Mouse (Mus musculus) MEL (cell line): ENCODE data around the gene Idi1. TPM values are rescaled to one million over a fixed set of nuclear protein-coding genes. Genes with fewer than 3 reads are reported as not detected.

Source experiments
- DNase-seq: peaks from one replicate; pipeline ENCODE4 v3.0.0; 2011; ENCODE audit warnings: low read depth, low spot score
- H3K27ac ChIP-seq: 2 replicates; pipeline ENCODE4 v1.5.1; 2012; ENCODE audit warnings: low read depth, mild to moderate bottlenecking, control low read depth, low read length, moderate library complexity; ENCODE audit not compliant: control insufficient read depth
- H3K27me3 ChIP-seq, 2 experiments: fragments of 150-350 bp in 1 of 2; sonication (generic) in 1 of 2; 2 replicates each; pipeline ENCODE4 v1.6.1; 2012; ENCODE audit warnings: low read length in 2 of 2, mild to moderate bottlenecking in 2 of 2, improper control_type of control experiment in 1 of 2, moderate library complexity in 1 of 2; ENCODE audit not compliant: insufficient read depth in 2 of 2, control insufficient read depth in 1 of 2
- H3K36me3 ChIP-seq, 2 experiments: 2 replicates each; pipeline ENCODE4 v1.6.1; 2012 to 2014; ENCODE audit warnings: low read length in 2 of 2, improper control_type of control experiment in 1 of 2, inconsistent platforms in 1 of 2, mild to moderate bottlenecking in 1 of 2; ENCODE audit not compliant: insufficient read depth in 2 of 2, control insufficient read depth in 1 of 2
- H3K4me1 ChIP-seq, 2 experiments: fragments of 150-350 bp in 1 of 2; sonication (generic) in 1 of 2; 2 replicates each; pipeline ENCODE4 v1.6.1; 2012; ENCODE audit warnings: low read length in 2 of 2, improper control_type of control experiment in 1 of 2, mild to moderate bottlenecking in 1 of 2; ENCODE audit not compliant: insufficient read depth in 2 of 2, control insufficient read depth in 1 of 2
- H3K4me3 ChIP-seq, 2 experiments: fragments of 150-350 bp in 1 of 2; sonication (generic) in 1 of 2; 2 replicates each; pipeline ENCODE4 v1.5.1; 2012; ENCODE audit warnings: low read depth in 2 of 2, low read length in 2 of 2, mild to moderate bottlenecking in 2 of 2, moderate library complexity in 2 of 2, control low read depth in 1 of 2, improper control_type of control experiment in 1 of 2; ENCODE audit not compliant: control insufficient read depth in 1 of 2, insufficient read depth in 1 of 2
- H3K79me2 ChIP-seq: 2 replicates; pipeline ENCODE4 v1.6.1; 2012; ENCODE audit warnings: mild to moderate bottlenecking, low read length, moderate library complexity; ENCODE audit not compliant: control insufficient read depth, poor library complexity, insufficient read depth
- H3K9ac ChIP-seq: 2 replicates; pipeline ENCODE4 v1.6.1; 2012; ENCODE audit warnings: low read depth, mild to moderate bottlenecking, control low read depth, low read length, moderate library complexity; ENCODE audit not compliant: control insufficient read depth, poor library complexity, severe bottlenecking
- H3K9me3 ChIP-seq: fragments of 150-350 bp; sonication (generic); replicated peaks from 2 replicates; pipeline ENCODE4 v1.6.1; 2012; ENCODE audit warnings: mild to moderate bottlenecking, low read length, improper control_type of control experiment, moderate library complexity; ENCODE audit not compliant: insufficient read depth
- E2F4 ChIP-seq: IDR thresholded peaks from 2 replicates; pipeline ENCODE4 v1.6.1; 2011; ENCODE audit warnings: low read depth, low read length, improper control_type of control experiment, borderline replicate concordance
- EP300 ChIP-seq, 2 experiments: IDR thresholded peaks; 2 replicates each; pipeline ENCODE4 v1.6.1; 2011; ENCODE audit warnings: improper control_type of control experiment in 2 of 2, low read length in 2 of 2, low read depth in 1 of 2, mild to moderate bottlenecking in 1 of 2
- ETS1 ChIP-seq: IDR thresholded peaks from 2 replicates; pipeline ENCODE4 v1.6.1; 2012; ENCODE audit warnings: low read depth, mild to moderate bottlenecking, inconsistent platforms, low read length, improper control_type of control experiment, moderate library complexity
- GABPA ChIP-seq: IDR thresholded peaks from 2 replicates; pipeline ENCODE4 v1.6.1; 2012; ENCODE audit warnings: low read depth, mild to moderate bottlenecking, inconsistent platforms, low read length, improper control_type of control experiment, moderate library complexity
- HCFC1 ChIP-seq: IDR thresholded peaks from 2 replicates; pipeline ENCODE4 v1.6.1; 2012; ENCODE audit warnings: low read depth, mild to moderate bottlenecking, inconsistent platforms, low read length, improper control_type of control experiment, moderate library complexity
- JUND ChIP-seq: IDR thresholded peaks from 2 replicates; pipeline ENCODE4 v1.6.1; 2011; ENCODE audit warnings: low read depth, mild to moderate bottlenecking, improper control_type of control experiment, low read length
- MAFK ChIP-seq: IDR thresholded peaks from 2 replicates; pipeline ENCODE4 v1.6.1; 2011; ENCODE audit warnings: low read depth, mild to moderate bottlenecking, low read length, improper control_type of control experiment, borderline replicate concordance
- MAX ChIP-seq: IDR thresholded peaks from 2 replicates; pipeline ENCODE4 v1.6.1; 2011; ENCODE audit warnings: low read length, improper control_type of control experiment
- MXI1 ChIP-seq: IDR thresholded peaks from 2 replicates; pipeline ENCODE4 v1.6.1; 2011; ENCODE audit warnings: mild to moderate bottlenecking, low read depth, low read length, improper control_type of control experiment
- MYB ChIP-seq: IDR thresholded peaks from 2 replicates; pipeline ENCODE4 v1.6.1; 2011; ENCODE audit warnings: mild to moderate bottlenecking, low read depth, low read length, improper control_type of control experiment
- MYC ChIP-seq: IDR thresholded peaks from 2 replicates; pipeline ENCODE4 v1.6.1; 2011; ENCODE audit warnings: low read depth, mild to moderate bottlenecking, low read length, improper control_type of control experiment, moderate library complexity
- NELFE ChIP-seq: IDR thresholded peaks from 2 replicates; pipeline ENCODE4 v1.6.1; 2011; ENCODE audit warnings: low read depth, low read length, improper control_type of control experiment
- NRF1 ChIP-seq: IDR thresholded peaks from 2 replicates; pipeline ENCODE4 v1.6.1; 2014; ENCODE audit warnings: low read depth, mild to moderate bottlenecking, inconsistent platforms, low read length, improper control_type of control experiment, moderate library complexity; ENCODE audit not compliant: poor library complexity, insufficient read depth, severe bottlenecking
- POLR2A ChIP-seq, 2 experiments: IDR thresholded peaks; 2 replicates each; pipeline ENCODE4 v1.6.1; 2011 to 2012; ENCODE audit warnings: low read length in 2 of 2, mild to moderate bottlenecking in 2 of 2, control low read depth in 1 of 2, improper control_type of control experiment in 1 of 2, low read depth in 1 of 2, moderate library complexity in 1 of 2; ENCODE audit not compliant: control insufficient read depth in 1 of 2, insufficient read depth in 1 of 2, poor library complexity in 1 of 2
- POLR2AphosphoS2 ChIP-seq: IDR thresholded peaks from 2 replicates; pipeline ENCODE4 v1.6.1; 2011; ENCODE audit warnings: low read length, improper control_type of control experiment
- SIN3A ChIP-seq: IDR thresholded peaks from 2 replicates; pipeline ENCODE4 v1.6.1; 2012; ENCODE audit warnings: low read length, improper control_type of control experiment, inconsistent platforms
- SMC3 ChIP-seq: IDR thresholded peaks from 2 replicates; pipeline ENCODE4 v1.6.1; 2011; ENCODE audit warnings: low read depth, low read length, improper control_type of control experiment
- TBP ChIP-seq: IDR thresholded peaks from 2 replicates; pipeline ENCODE4 v1.8.0; 2011; ENCODE audit warnings: low read depth, low read length, improper control_type of control experiment
- TCF12 ChIP-seq: IDR thresholded peaks from 2 replicates; pipeline ENCODE4 v1.6.1; 2014; ENCODE audit warnings: low read depth, mild to moderate bottlenecking, inconsistent platforms, low read length, improper control_type of control experiment, moderate library complexity
- USF1 ChIP-seq: IDR thresholded peaks from 2 replicates; pipeline ENCODE4 v1.6.1; 2014; ENCODE audit warnings: low read depth, mild to moderate bottlenecking, inconsistent platforms, low read length, improper control_type of control experiment, moderate library complexity
- ZKSCAN1 ChIP-seq: IDR thresholded peaks from 2 replicates; pipeline ENCODE4 v1.6.1; 2012; ENCODE audit warnings: low read depth, mild to moderate bottlenecking, inconsistent platforms, low read length, improper control_type of control experiment, moderate library complexity
- ZMIZ1 ChIP-seq: IDR thresholded peaks from 2 replicates; pipeline ENCODE4 v1.6.1; 2012; ENCODE audit warnings: low read depth, mild to moderate bottlenecking, inconsistent platforms, low read length, improper control_type of control experiment, moderate library complexity
- polyA plus RNA-seq, 2 experiments: library from polyadenylated mRNA; stranded (reverse) in 1 of 2; unstranded in 1 of 2; fragments of >175 nt in 1 of 2; fragments of >200 nt in 1 of 2; gene quantifications; 2 replicates each; pipeline versions ENCODE4 v1.2.1 to v1.2.4; 2012; ENCODE audit warnings: low replicate concordance in 2 of 2, low read depth in 1 of 2; ENCODE audit not compliant: insufficient read length in 2 of 2, insufficient read depth in 1 of 2, missing spikeins in 1 of 2
- total RNA-seq: library from RNA; depleted of rRNA; stranded (reverse); fragments of 300-350 nt; gene quantifications from 2 replicates; pipeline ENCODE4 v1.2.3, GENCODE M21; 2012; rRNA removed

Idi1 gene
- total RNA-seq (19.9 and 22.1 TPM in 2 replicates), polyA plus RNA-seq (10 to 100 TPM in 1 of 2 experiments, not detected in 1; 22.5 TPM)

- peak within 1 kb of the TSS; percentile 80 for H3K9ac ChIP-seq
- TF ChIP-seq ETS1 = 0 out of 2 replicates have a peak, but pooled peaks have one; percentile 0
- no peak for TF ChIP-seq SMC3
- peak; percentile 92 for TF ChIP-seq TBP
- peak; percentile 22; the same call in 1 of the 2 replicates for TF ChIP-seq TCF12
- peak; percentile 80; the same call in 1 of the 2 replicates for TF ChIP-seq E2F4
- TF ChIP-seq HCFC1 = peak; percentile 73
- no peak for TF ChIP-seq EP300 (IDR thresholded peaks at IDR 0.05; ENCODE audit: low read depth in 1 of 2, low read length in 2 of 2)
- peak; percentile 71 to 90 for TF ChIP-seq POLR2A (IDR thresholded peaks at IDR 0.05; ENCODE audit: control insufficient read depth in 1 of 2, insufficient read depth in 1 of 2, low read depth in 1 of 2, low read length in 2 of 2, poor library complexity in 1 of 2)
- peak; percentile 88 for TF ChIP-seq ZMIZ1
- TF ChIP-seq MYB = no peak
- TF ChIP-seq SIN3A = peak; percentile 72
- TF ChIP-seq NRF1 = 0 out of 2 replicates have a peak, but pooled peaks have one; percentile 35
- peak; percentile 52; the same call in 1 of the 2 replicates for TF ChIP-seq MAX
- TF ChIP-seq POLR2AphosphoS2 = peak; percentile 74; the same call in 1 of the 2 replicates
- no peak for TF ChIP-seq MAFK
- TF ChIP-seq MYC = 0 out of 2 replicates have a peak, but pooled peaks have one; percentile 1
- TF ChIP-seq NELFE = peak; percentile 87
- TF ChIP-seq USF1 = 0 out of 2 replicates have a peak, but pooled peaks have one; percentile 1
- peak within 1 kb of the TSS; percentile 72 for H3K27ac ChIP-seq
- no peaks in the 10 kb centered on the region for H3K27me3 ChIP-seq
- H3K9me3 ChIP-seq = no peaks in the 10 kb centered on the region
- no peaks in the 10 kb centered on the region for H3K36me3 ChIP-seq
- H3K4me3 ChIP-seq = peak within 1 kb of the TSS; percentile 79 to 82
- peak; percentile 99 for DNase-seq
- no peaks in the 10 kb centered on the region; the same call in 1 of the 2 replicates for H3K79me2 ChIP-seq
- no peaks in the 10 kb centered on the region for H3K4me1 ChIP-seq
Observed at GRCm38 (mm10) chr13:8885445-8886184, at the start of gene Idi1. TSS of gene Idi1 (plus strand) at chr13:8885501.

- TF ChIP-seq MXI1 (no peak), JUND (no peak), SIN3A (no peak), ZKSCAN1 (no peak), E2F4 (no peak), GABPA (no peak)
- H3K27me3 ChIP-seq = no peaks in the 10 kb centered on the region
- no peak overlapping the region for H3K4me3 ChIP-seq
- no peak overlapping the region for H3K27ac ChIP-seq
- no peak for DNase-seq
- H3K9ac ChIP-seq = no peak overlapping the region
- peaks cover 0 to 7% of the 10 kb centered on the region in 2 experiments; a peak in 3 of 4 replicates for H3K36me3 ChIP-seq
- no peaks in the 10 kb centered on the region for H3K4me1 ChIP-seq
- no peaks in the 10 kb centered on the region for H3K79me2 ChIP-seq
- H3K9me3 ChIP-seq = no peaks in the 10 kb centered on the region
Observed at GRCm38 (mm10) chr13:8838394-8838793, 46.9 kb upstream of the Idi1 start.
